Mouse (Mus musculus) ZHBTc4 (cell line): ENCODE measurements around the gene Hdac7.

Source experiments
- DNase-seq: peaks from one replicate; pipeline ENCODE4 v3.0.0-alpha.2; 2011; ENCODE audit warnings: low read depth, low spot score

The Hdac7 gene

GRCm38 (mm10) chr15:97788821-97789220, 55.5 kb downstream of the Hdac7 start:
- DNase-seq, result no peak

DNA sequence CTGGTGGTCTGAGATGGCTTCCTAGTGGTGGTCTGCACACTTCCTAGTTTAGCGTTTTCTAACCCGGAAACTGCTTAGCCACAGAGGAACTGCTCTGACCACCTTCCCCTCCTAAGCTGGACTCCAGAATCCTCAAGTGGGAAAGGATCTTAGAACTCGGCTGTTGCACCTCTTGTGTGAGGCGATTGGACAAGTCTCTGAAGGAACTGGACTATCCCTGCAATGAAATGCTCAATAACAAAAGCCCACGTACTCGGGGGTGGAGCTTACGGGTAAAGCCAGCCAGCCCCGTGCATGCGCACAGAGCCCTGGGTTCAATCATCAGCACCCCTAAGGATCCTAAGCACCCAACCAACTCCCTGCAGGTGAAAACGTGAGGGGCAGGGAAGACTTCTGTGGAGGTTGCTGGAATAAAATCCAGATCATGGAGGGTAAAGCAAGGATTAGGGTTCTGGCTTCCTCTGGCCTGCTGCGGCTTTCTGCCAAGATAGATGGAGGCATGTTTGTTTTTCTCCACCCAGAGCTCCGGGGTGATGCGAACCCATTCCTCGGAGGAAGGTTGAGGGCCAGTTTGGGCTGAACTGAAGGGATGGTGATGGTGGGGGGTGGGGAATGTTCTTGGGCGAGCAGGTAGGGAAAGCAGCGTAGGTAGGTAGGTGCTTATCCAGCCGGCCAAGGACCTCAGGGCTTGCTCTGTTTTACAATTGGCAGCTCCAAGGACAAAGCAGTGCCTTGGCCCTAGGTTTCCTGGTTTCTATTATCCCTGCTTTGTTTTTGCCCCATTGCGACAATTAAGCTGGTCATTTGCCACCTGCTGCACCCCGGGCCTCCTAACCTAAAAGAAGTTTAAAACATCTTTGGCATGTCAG, 56.3 kb downstream of the Hdac7 start:
- peak; percentile 87 for DNase-seq

GRCm38 (mm10) chr15:97787148-97787798, 57.0 kb downstream of the Hdac7 start:
- DNase-seq, result no peak

GRCm38 (mm10) chr15:97786412-97787112, 57.7 kb downstream of the Hdac7 start:
- DNase-seq, result peak; percentile 37

DNA sequence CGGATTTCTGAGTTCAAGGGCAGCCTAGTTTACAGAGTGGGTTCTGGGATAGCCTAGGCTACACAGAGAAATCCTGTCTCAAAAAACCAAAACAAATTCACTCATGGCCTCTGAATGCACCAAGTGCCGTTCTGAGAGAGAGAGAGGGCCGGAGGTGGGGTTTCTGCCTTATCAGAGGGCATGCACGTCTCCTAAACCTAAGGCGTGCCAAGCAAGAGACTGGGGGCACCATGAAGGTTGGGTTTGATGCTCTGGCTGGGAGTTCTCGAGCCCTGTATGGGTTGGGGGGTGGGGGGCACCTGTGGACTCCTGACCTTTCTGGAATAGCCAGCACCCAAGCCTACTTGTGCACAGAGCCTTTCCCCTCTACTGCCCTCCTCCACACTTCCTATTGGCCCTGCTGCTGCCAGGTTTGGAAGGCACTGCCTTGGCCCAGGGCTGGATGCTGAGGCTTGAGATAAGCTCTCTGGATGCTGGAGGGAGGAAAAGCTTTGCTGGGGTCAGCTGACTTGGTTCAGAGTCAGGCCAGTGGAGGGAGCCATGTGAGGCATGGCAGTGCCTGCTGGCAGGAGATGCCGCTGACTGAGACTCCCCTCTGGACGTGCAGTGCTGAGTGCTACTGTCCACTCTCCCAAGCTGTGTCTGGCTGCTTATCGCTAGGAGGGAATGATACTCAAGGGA, 58.4 kb downstream of the Hdac7 start:
- no peak for DNase-seq

DNA sequence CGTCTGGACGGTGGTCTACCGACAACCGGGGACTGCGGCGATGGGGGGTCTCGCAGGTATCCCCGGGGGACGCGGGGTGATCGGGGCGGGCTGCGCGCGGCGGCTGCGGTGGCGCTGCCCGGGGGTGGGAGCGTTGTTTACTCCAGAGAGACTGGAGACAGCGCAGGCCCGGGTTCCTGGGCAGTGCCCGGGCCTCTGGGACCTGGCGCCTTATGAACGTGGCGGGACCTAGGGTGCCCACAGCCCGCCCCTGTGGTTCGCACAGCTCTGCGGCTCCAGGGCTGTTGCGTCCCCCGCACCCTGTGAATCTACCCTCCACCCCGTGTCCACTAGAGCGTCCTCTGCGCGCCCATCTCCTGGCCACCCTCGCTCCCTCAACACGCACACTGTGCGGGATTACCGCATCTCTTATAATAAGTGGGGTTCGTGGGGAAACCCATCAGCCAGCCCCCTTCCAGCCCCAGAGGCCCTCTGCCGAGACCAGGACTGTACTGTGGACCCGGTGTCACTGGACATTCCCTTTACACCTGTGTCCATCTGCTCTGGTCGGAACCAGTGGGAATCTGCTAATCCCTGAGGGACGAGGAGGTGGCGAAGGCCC, 59.6 kb downstream of the Hdac7 start:
- DNase-seq, result no peak

DNA sequence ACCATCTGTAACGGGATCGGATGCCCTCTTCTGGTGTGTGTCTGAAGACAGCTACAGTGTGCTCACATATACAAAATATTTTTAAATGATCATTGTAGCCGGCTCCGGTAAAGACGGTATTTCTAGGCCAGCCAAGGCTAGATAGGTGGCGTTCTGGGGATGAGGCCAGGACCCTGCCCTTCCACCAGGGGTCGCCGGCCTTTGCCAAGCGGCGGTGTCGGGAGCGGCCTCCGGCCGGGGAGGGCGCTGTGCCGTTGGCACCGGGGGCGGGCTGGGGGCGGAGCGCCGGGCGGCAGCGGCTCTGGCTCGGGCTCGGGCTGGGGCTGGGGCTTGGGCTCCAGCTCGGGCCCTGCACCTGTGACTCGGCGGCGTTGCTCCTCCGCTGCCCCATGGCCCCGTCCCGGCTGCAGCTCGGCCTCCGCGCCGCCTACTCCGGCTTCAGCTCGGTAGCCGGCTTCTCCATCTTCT, 60.2 kb downstream of the Hdac7 start:
- peak; percentile 94 for DNase-seq

GRCm38 (mm10) chr15:97782749-97783105, 61.6 kb downstream of the Hdac7 start:
- peak; percentile 92 for DNase-seq

DNA sequence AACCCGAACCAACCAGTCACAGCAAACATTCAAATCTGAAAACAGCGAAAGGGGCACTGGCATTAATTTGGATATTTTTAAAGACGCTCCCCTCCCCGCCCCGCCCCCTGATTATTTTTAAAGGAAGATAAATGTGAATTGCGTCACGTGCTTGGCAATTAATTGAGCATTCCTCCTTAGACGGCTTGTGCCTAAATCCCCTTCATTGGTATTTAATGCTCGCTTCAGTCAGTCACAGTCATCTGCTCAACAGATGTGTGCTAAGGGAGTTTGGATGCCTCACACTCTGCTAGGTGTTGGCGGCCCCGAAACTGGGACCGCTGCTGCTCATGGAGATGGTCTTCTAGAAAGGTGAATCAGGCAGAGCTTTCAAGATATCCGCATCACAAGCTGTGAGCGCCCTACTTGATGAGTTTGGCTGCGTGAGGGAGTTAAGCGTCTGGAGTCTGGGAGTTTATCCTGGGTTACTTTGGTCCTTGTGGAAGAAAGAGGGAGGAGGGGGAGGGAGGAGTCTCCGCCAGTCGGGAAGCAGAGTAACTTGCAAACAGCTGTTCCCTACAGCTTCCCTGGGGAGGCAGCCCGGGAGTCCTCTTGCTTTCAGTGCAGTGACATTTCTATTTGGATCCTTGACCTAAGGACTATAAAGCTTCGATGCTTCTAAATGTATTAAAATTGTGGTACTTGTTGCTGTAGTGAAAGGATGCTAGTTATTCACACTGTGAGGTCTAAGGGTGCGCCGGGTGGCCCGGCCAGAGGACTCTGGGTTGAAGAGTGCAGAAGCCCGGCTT, 62.1 kb downstream of the Hdac7 start:
- DNase-seq, result peak; percentile 53

GRCm38 (mm10) chr15:97780611-97781031, 63.7 kb downstream of the Hdac7 start:
- no peak for DNase-seq

DNA sequence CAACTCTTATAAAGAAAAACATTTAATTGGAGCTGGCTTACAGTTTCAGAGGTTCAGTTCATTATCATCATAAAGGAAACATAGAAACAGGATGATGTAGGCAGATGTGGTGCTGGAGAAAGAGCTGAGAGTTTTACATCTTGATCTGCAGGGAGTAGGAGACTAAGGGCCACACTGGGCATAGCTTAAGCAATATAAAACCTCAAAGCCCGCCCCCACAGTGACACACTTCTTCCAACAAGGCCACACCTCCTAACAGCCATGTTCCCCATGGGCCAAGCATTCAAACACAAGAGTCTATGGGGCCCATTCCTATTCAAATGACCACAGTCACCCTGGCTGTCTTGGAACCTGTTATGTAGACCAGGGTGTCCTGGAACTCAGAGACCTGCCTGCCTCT, 64.7 kb downstream of the Hdac7 start:
- no peak for DNase-seq

GRCm38 (mm10) chr15:97778311-97779098, 65.8 kb downstream of the Hdac7 start, which contains the start of gene Slc48a1:
Slc48a1 (plus strand) TSS chr15:97778520.
- no peak for DNase-seq

- DNase-seq, result no peak
Observed at GRCm38 (mm10) chr15:97776919-97777318, 67.4 kb downstream of the Hdac7 start.

GRCm38 (mm10) chr15:97776514-97776913, 67.8 kb downstream of the Hdac7 start:
- peak; percentile 73 for DNase-seq

DNA sequence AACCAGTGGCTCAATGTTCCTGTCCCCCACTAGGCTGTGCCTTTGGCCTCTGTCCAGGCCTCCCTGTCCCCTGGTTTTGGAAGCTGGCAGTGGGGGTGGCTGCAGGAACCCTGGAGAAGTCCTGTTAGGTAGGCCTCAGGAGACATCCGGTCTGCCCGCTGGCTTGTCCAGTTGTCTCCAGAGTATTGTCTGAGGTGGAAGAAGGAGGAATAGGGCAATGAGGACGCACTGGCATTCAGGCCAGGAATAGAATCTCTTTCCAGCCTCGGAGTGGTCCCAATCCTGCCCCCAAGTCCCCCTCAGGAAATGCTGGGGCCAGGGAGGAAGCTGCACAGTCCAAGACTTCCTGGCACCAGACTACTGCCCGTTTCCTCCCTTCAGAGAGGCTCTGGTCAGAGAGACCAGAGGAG, 70.3 kb downstream of the Hdac7 start:
- DNase-seq, result no peak

GRCm38 (mm10) chr15:97773108-97773507, 71.2 kb downstream of the Hdac7 start:
- DNase-seq, result peak; percentile 59

DNA sequence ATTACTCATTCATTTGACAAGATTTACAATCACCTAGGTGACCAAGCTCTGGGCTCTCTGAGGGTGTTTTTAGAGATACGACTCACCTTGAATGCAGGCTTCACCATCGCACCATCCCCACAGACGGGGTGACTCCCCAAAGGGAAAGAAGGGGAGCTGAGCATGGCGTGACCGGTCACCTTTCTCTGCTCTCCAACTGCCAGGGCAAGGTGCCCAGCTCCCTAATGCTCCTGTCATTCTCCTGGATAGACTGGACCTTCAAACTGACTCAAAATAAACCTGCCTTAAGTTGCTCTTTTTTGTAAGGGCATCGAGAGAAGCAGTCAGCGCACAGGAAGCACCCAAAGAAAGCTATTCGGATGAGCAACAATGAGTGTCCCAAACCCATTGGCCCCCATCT, 74.0 kb downstream of the Hdac7 start:
- DNase-seq, result no peak

GRCm38 (mm10) chr15:97768192-97768591, 76.1 kb downstream of the Hdac7 start:
- no peak for DNase-seq
